Mouse (Mus musculus) embryo, embryonic 9.5 days (tissue): ENCODE measurements around the gene Nudt3.
A peak's percentile ranks its signal among the peaks of the same experiment; 100 is the strongest.

Experiments
- DNase-seq: peaks from one replicate; pipeline ENCODE4 v3.0.0-alpha.2; 2017; ENCODE audit errors: extremely low spot score

Nudt3 gene

GRCm38 (mm10) chr17:27568228-27568627 is 55.1 kb downstream of the Nudt3 start:
- no peak for DNase-seq

GRCm38 (mm10) chr17:27565942-27566267 is 57.4 kb downstream of the Nudt3 start:
- DNase-seq, result no peak

- DNase-seq, result peak; percentile 99
Observed at GRCm38 (mm10) chr17:27565163-27565941, 57.9 kb downstream of the Nudt3 start, which contains the start of gene AI413582. Gene AI413582 (minus strand): TSS chr17:27565756.

GRCm38 (mm10) chr17:27564391-27565162 is 58.7 kb downstream of the Nudt3 start:
- peak; percentile 68 for DNase-seq

- peak; percentile 24 for DNase-seq
Observed at GRCm38 (mm10) chr17:27563771-27564244, 59.5 kb downstream of the Nudt3 start.

GRCm38 (mm10) chr17:27561809-27562526 is 61.3 kb downstream of the Nudt3 start:
- no peak for DNase-seq

- DNase-seq, result no peak
Observed at GRCm38 (mm10) chr17:27560926-27561480, 62.3 kb downstream of the Nudt3 start.

GRCm38 (mm10) chr17:27559596-27559995 is 63.7 kb downstream of the Nudt3 start:
- DNase-seq, result no peak

GRCm38 (mm10) chr17:27558845-27559244 is 64.5 kb downstream of the Nudt3 start:
- DNase-seq, result no peak

GRCm38 (mm10) chr17:27557927-27558661 is 65.2 kb downstream of the Nudt3 start:
- no peak for DNase-seq

- peak; percentile 83 for DNase-seq
Observed at GRCm38 (mm10) chr17:27557181-27557926, 65.9 kb downstream of the Nudt3 start.

GRCm38 (mm10) chr17:27556315-27557011 is 66.8 kb downstream of the Nudt3 start, which contains the start of gene Hmga1:
Gene Hmga1 (plus strand): TSS chr17:27556497.
- DNase-seq, result peak; percentile 94

GRCm38 (mm10) chr17:27555512-27556172 is 67.7 kb downstream of the Nudt3 start:
- DNase-seq, result peak; percentile 93

- DNase-seq, result no peak
Observed at GRCm38 (mm10) chr17:27555075-27555511, 68.2 kb downstream of the Nudt3 start.

- DNase-seq, result no peak
Observed at GRCm38 (mm10) chr17:27554062-27554960, 69.0 kb downstream of the Nudt3 start.

GRCm38 (mm10) chr17:27552215-27553201 is 70.8 kb downstream of the Nudt3 start:
- no peak for DNase-seq
